ENCODE assay signal across 12 mouse cellular contexts in the genomic region with DNA sequence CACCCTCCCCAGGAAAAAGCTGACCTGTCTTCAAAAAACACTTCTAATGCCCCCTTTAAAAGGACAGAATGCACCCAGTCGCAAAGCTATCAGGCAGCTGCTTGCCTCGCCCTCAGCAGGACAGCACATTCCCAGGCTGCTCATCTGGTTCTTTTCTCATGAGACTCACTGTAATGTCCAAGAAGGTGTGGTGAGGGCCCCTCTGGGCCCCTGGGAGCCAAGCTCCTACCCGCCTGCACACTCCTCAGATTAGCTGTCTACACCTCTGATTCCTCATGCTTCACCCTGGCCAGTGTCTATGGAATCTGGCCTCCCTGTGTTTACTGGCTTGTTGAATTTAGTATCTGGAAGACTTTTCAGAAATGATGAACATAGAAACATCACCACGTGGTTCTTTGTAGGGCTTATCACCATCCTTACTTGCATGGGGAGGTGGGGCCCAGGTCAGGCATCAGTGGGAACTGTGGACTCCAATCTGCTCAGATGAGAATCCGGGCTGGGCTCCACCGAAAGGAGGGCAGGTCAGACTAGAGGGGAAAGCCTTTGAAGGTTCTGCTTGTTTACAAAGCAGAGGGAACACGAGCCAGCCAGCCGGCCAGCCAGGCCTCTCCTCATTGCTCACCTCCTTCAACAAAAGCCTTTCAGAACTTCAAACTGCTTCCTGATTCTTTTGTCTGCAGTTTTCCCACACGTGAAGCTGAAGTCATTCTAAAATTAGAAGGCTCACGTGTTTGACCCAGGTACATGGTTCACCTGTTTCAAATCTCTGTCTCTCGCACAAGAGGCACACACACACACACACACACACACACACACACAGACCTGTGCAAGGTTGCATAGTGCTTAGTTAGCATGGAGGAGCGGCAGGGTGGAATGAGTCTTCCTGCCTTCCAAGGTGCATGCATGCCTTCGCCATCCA. TPM values are rescaled to one million over a fixed set of nuclear protein-coding genes. Genes with fewer than 3 reads are reported as not detected.
A peak's percentile ranks its signal among the peaks of the same experiment; 100 is the strongest.
DNase-seq lines count a peak whose midpoint lies in the region; ATAC-seq lines count a peak whose summit lies in the region.
"Had no signal": no experiment of that assay in that cellular context is flagged by ENCODE, and none has a peak within 500 bp of the region (broad histone marks: within the 10 kb centered on the region; RNA-seq: fewer than 3 reads in every experiment).

No protein-coding gene starts in this region.

- 45% methylated on average over 13 of the region's 13 CpGs for WGBS in liver, embryonic 11.5 days
- WGBS in embryonic facial prominence, embryonic 15.5 days, result 36% methylated on average over 13 of the region's 13 CpGs

- no peak overlapping the region for H3K4me3 ChIP-seq in liver, embryonic 11.5 days (ENCODE audit: low read depth, low read length)
- no peak overlapping the region for H3K4me3 ChIP-seq in embryonic facial prominence, embryonic 15.5 days (replicated peaks)

- H3K27me3 ChIP-seq in liver, embryonic 11.5 days (replicated peaks; ENCODE audit: control insufficient read depth, insufficient read depth, low read length), result no peaks in the 10 kb centered on the region
- no peaks in the 10 kb centered on the region for H3K27me3 ChIP-seq in embryonic facial prominence, embryonic 15.5 days

- no peak overlapping the region for H3K9ac ChIP-seq in liver, embryonic 11.5 days (ENCODE audit: low read depth, low read length)
- no peak overlapping the region for H3K9ac ChIP-seq in embryonic facial prominence, embryonic 15.5 days

- H3K4me2 ChIP-seq in liver, embryonic 11.5 days, result no peak overlapping the region
- no peak overlapping the region for H3K4me2 ChIP-seq in embryonic facial prominence, embryonic 15.5 days (replicated peaks)

- H3K36me3 ChIP-seq in liver, embryonic 11.5 days (ENCODE audit: control insufficient read depth, insufficient read depth, low read length), result no peaks in the 10 kb centered on the region
- H3K36me3 ChIP-seq in embryonic facial prominence, embryonic 15.5 days, result no peaks in the 10 kb centered on the region

- H3K4me1 ChIP-seq in liver, embryonic 11.5 days (replicated peaks; ENCODE audit: control insufficient read depth, insufficient read depth, low read length), result no peaks in the 10 kb centered on the region
- H3K4me1 ChIP-seq in embryonic facial prominence, embryonic 15.5 days, result no peaks in the 10 kb centered on the region; the same call in 1 of the 2 replicates

- peak; percentile 24 for DNase-seq in liver
- DNase-seq in liver, embryonic 11.5 days (ENCODE audit: low spot score), result no peak
- peak; percentile 26 to 53 for DNase-seq in kidney, postnatal 25 days
- DNase-seq in lung, postnatal 36 days, result peak; percentile 77
- DNase-seq in cerebellum, adult 11-12 months, result no peak
- no peak for DNase-seq in frontal cortex, adult 2 months (ENCODE audit: extremely low spot score in 1 of 2, low spot score in 1 of 2)
- DNase-seq in layer of hippocampus, postnatal 25 days (ENCODE audit: extremely low spot score in 1 of 2, low spot score in 1 of 2), result no peak
- DNase-seq: cerebellum, postnatal 36 days; thymus, postnatal 4 days had no signal

- ATAC-seq in liver, embryonic 11.5 days (replicated peaks; ENCODE audit: low FRiP score), result no peak
- ATAC-seq in embryonic facial prominence, embryonic 15.5 days (ENCODE audit: insufficient number of reproducible peaks, low FRiP score, low TSS enrichment, low read depth), result 0 out of 2 replicates have a peak, but pooled peaks have one; percentile 22

- no peaks in the 10 kb centered on the region for H3K9me3 ChIP-seq in liver, embryonic 11.5 days (ENCODE audit: control insufficient read depth, low read length)
- no peaks in the 10 kb centered on the region for H3K9me3 ChIP-seq in embryonic facial prominence, embryonic 15.5 days (replicated peaks)

- no peak overlapping the region for H3K27ac ChIP-seq in liver, embryonic 11.5 days (ENCODE audit: low read depth, low read length)
- H3K27ac ChIP-seq in embryonic facial prominence, embryonic 15.5 days (replicated peaks), result no peak overlapping the region
- H3K27ac ChIP-seq: macrophage had no signal

RNA-seq across cellular contexts. Expression of a gene that starts 38.7 kb away (rescaled TPM):
- 0.99 and 1.2 TPM in 2 replicates for polyA plus RNA-seq in liver, embryonic 11.5 days (2014; fragmentation: Nextera tagmentation; extraction: Ambion mirVana)
- 6.5 and 8.9 TPM in 2 replicates for polyA plus RNA-seq in embryonic facial prominence, embryonic 15.5 days (2015; fragmentation: Nextera tagmentation; extraction: Ambion mirVana)
- 19.4 and 20.2 TPM in 2 replicates for polyA plus RNA-seq in frontal cortex, adult 2 months (2012; rRNA removed)
- total RNA-seq in layer of hippocampus, postnatal 25 days (2021), result 10 to 100 TPM; 34.1 to 36.6 TPM
- total RNA-seq: CH12.LX had no signal
- polyA plus RNA-seq: macrophage had no signal

Comparison
In these comparisons a context has a peak if more than half of its experiments do, and no peak if none do; other contexts are left out.
1. DNase-seq: peak in liver (single experiment), kidney, postnatal 25 days (2 of 2) and lung, postnatal 36 days (single experiment); none in liver, embryonic 11.5 days (single experiment), cerebellum, adult 11-12 months (single experiment), frontal cortex, adult 2 months (0 of 2) and layer of hippocampus, postnatal 25 days (0 of 2).